Mouse (Mus musculus): ENCODE measurements around the gene Slx4ip.

Gene Slx4ip

DNA sequence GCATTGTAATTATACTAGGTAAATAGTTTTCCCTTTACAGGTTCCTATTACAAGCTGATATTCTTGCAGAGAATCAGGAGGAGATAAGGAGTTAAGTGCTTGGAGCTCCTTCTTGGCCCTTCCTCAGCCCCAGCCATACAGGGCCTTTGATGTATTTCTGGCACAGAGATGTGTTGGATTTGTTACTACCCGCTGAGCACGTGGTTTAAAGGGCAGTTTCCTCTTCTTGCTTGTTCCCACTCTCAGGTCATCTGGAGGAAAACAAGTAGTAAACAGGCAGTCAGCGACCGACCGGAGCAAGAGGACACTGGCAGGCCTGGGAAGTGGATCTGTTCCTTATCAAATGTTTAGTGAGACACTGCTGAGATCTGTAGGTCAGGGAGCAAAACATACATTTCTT, 56.9 kb downstream of the Slx4ip start:
- DNase-seq = no peak

DNA sequence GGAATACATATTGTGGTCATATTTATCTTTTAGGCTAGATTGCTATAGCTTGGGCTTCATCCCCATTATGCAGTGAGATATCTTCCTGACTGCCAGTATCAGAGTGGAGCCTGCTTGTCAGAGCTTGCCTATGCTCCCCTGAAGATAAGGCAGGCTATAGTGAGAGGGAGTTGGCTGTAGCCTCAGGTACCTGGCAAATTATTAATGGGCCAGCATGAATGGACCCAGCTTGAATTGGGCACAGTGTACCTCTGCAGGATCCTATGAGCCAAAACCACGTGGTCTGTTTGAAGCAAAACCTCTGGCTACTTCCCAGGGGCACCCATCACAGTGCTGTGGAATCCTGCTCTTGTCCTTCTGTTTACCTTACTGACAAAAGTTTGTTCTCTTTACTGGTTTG, 61.2 kb downstream of the Slx4ip start:
- DNase-seq = no peak

DNA sequence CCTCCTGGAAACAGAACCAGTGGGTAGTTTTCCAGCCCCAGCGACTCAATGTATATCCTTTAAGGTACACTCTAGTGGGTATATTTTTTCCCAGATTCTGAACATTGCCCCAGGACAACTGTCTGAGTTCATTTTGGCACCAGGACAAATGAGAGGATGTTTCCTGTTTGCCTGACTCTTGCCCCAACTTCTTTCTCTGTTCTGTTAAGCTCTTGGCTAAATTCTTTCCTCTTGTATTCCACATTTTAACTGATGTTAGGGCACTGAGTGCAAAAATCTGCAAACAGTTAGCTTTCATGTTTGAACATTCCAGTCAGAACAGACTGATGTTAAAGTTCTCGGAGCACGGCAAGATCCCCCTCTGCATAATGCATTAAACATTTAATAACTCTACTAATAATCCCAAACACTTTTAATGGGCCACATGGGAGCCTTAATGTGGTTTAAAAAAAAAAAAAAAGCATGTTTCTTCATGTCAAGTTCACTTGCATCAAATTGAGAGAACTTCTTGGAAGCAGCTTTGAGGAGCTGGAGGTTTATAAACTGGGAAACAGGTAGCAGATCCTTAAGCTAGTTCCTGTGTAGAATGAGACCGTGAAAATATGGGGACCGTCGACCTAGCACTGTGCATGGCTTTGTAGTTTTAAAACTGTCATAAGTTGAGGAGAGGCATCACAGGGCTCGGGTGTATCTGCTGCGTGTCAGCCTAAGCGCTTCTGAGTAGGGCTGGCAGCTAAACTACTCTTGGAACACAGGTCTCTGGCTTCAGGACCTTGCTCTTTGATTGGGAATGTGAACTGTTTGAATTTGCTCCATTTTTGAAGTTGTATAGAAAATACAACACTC, 64.9 kb downstream of the Slx4ip start:
- DNase-seq = no peak

DNA sequence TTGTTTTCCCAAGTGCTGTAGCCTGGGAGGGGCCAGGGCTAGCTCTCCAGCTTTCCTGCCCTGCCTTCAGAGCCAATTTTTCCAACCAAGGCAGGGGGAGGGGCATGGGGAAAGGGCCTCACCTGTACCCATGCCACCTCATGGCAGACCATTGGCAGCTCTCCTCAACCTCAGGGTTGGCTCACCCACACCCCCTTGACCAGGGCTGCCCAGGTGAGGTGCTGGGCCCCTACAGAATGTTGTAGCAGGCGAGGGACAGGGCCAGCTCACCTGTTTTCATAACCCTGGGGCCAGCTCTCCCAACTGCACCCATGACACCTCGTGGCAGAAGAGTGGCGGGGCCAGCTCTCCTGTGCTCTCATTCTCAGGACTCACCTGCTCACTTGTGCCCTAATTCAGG, 67.7 kb downstream of the Slx4ip start:
- DNase-seq = no peak

DNA sequence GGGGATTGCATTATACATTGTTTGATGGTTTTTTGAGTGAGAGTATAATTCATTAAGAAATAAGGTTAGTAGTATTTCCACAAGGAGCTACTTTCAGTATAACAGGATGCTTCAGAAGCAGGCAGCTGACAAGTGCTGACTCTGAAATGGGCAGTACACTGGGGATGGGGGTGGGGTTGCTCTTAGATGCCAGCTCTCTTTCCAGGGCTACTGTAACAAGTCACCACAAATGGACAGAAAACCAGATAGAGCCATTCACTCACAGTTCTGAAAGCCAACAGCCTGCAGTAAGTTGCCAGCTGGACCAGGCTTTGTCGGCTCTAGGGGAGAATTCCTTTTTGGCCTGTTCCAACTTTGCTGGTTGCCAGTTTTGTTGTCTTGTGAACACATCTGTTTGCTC, 84.8 kb downstream of the Slx4ip start:
- no peak for DNase-seq

DNA sequence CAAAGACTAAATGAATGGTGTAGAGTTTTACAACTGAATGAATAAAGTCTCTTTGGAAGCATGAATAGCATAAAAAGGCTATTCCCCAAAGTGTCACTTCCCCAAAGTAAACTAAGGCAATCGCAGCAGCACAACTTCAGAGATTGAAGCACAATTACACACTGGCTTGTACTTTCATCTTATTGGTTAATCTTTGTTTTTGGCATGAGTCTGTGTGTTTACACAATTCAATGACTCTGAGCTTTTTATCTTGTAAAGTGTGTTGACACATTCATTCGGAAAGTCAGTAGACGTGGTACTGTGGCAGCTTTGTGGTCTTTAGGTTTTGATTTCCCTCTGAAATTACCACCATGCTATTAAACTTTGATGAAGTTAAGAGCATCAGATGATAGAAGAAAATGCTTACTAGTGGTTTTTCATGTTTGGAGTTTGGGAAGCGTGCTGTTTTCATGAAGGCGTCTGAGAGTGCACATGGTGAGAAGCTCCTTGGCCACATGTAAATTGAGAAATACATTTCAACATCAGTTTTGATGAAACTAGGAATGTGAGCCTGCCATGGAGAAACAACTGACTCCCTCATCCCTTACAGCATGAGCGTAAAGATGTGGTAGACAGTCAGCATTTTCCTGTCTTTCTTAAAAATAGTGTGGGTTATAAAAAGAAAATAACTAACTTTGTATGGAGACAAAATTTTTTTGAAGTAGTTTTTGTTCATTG, 88.2 kb downstream of the Slx4ip start:
- no peak for DNase-seq

DNA sequence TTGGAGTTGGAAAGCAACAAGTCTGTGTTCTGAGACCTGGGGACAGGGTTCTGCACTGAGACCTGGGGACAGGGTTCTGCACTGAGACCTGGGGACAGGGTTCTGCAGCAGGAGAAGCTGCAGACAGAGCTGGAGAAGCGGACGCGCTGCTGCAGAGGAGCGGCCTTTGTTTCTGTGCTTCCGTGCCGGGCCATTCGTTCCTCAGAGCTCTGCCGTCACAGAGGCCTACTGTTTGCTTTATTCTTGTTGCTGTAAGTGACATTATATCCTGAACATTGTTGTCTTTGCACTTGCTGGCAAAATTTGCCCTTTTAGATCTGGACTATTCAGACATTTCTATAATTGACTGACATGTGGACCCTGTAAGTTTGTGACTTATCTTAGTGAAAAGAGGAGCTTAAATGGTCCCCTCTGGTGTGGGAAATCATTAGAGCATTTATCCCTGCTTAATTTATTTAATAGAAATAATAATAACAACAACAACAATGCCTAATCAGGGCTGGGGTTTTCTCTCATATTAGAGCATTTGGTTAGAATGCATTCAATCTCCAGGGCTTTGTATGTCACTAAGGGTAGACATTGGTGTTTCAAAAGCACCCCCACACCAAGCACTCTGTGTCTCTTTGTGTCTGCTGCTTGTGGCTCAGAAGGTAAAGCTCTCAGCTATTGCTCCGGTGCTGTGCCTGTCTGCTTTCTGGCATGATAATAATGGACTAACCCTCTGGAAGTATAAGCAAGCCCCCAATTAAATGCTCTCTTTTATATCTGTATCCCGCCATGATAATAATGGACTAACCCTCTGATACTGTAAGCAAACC, 90.3 kb downstream of the Slx4ip start:
- no peak for DNase-seq

DNA sequence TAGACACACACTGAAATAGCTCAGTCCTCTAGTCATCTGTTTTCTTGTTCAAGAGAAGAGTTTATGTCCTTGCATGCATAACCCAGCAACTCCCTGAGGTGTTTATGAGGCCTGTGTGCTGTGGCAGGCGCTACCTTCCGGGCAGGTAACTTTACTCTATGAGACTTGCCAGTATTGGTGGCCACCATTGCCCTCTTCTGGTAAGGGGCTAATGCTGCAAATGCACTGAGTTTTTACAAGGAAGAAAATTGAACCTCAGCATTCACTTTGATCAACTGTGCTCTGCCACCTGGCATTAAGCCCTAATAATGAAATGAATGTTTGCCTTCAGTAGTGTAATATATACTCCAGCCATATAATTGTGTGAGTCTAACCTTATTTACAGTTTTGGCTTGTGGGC, 92.9 kb downstream of the Slx4ip start:
- DNase-seq = no peak

DNA sequence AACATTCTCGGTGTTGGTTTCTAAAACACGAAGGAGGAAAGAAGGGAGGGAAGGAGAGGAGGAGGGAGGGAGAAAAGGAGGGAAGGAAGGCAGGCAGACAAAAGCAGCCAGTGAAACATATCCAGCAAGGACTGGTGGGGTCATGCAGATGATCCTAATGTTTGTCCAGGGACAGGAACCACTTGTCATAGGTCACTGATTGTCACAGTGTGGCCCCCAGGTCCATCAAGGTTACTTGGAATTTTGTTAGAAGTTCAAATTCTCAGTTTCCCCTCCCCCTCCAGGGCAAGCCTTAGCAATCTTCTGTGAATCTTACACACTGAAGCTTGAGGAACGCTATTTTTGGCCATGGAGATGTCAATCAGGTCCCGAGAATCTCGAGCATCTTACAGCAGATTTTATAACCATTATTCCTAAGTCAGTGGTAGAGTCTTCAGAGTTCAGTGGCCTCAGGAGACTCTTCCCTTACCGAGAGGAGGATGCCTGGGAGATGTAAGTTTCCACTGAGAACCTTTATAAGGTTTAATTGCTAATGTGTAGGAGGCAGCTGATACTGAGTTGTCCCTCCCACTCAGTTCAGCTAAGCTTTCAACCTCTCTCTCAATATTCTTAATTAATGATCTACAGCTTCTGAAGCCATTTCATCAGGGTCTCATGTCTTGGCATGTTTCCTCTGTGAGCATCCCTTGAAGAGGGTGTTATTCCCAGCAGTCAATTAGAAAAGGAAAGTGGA, 95.1 kb downstream of the Slx4ip start:
- no peak for DNase-seq

DNA sequence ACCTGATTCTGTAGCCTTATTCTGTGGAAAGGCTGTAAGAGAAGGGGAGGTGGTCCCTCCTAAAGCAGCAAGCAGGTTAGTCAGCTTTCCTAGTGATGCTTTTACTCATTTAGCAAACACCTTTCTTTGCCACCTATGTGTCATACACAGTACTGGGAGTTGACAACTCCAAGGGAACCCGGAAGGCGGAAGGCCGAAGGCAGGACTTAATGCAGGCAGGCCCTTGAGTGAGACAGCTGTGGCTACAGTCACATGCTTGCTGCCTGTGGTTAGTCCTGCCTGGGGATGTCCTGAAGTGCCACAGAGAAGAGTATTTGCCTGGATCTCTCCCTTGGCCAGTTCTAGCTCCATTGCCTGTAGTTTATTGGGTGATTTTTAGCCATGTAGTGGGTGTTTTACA, 102.1 kb downstream of the Slx4ip start:
- DNase-seq = no peak

DNA sequence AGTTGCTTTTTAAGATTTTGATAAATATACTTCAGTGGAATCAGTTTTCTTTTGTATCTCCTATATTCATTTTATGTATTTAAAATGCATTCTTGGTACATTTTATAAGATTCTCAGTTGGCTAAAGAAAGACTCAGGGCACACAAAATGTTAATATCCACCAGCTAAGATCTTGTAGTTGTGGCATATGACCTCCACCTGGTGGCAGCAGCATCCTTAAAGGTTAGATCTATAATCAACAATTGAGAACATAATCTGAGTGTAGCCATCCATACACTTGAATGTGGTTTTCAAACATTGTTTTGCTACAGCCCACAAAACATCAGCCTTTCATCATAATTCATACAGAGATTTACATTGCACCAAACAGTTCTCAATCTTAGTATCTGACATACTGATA, 106.1 kb downstream of the Slx4ip start:
- no peak for DNase-seq

DNA sequence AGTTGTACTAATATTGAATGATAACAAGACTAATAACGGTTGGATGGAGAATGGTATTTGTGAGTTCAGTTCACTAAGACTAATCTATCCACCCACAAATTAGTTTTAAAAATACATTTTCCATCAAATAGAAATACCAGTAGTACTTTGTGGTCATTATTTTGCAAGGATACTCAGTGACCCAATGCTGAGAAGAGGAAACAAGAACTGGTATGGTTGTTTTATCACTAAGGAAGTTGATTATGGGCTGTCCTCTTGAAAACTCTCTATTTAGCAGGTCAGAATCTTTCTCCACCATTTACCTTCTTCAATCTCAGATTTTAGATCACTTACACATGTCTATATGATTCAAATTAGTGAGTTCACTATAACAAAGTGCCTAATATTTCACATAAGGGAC, 111.0 kb downstream of the Slx4ip start:
- DNase-seq = no peak

DNA sequence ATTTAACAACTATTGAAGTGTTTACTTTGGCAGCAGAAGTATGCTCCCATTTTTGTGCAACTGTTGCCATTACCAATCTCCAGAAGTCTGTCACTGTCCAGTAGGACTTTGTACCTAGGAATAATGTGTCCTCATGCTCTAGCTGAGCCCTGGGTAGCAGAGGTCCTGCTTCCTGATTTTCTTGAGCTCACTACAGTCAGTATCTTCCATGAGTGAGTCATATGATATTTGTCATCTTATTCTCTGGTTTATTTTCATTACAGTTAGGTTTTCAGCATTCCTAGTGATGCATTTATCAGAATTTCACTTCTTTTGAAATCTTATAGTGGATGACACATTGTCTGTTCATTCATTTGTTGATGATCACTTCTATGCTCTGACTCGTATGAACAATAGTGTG, 115.6 kb downstream of the Slx4ip start:
- no peak for DNase-seq

DNA sequence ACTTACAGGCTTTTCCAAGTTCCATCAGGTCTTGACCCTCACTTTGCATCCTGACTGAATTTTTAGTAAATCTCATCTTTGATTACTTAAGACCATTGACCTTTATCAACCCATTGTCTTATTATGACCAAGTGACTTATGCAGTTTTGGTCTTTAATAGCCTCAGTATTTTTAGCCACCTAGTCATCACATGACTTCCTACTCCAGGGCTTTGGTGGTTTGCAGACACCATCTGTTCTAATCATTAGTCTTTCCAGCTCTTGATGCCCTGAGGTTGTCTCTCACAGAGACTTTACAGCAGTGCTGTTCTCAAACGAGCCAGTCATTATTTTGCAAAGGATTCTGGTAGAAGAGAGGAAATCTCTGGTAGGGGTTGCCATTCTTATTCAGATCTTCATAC, 121.0 kb downstream of the Slx4ip start:
- no peak for DNase-seq

DNA sequence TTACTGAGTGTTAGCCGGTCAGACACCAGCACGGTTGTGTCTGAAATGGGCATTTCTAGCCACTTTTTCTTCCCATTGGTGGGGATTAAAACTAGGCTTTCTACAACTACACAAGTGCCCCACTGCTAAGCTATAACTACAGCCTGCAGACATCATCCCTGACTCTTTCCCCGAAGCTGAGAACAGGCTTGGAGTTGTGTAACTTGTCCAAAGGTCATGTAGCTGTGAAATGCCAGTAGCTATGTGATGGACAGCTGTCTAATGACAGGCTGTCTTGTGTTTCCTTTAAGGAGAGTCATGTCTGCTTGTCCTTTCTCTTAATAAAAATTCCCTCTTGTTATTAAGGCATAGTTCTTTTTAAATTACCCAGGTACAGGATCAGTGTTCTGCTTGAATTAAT, 122.1 kb downstream of the Slx4ip start:
- no peak for DNase-seq

DNA sequence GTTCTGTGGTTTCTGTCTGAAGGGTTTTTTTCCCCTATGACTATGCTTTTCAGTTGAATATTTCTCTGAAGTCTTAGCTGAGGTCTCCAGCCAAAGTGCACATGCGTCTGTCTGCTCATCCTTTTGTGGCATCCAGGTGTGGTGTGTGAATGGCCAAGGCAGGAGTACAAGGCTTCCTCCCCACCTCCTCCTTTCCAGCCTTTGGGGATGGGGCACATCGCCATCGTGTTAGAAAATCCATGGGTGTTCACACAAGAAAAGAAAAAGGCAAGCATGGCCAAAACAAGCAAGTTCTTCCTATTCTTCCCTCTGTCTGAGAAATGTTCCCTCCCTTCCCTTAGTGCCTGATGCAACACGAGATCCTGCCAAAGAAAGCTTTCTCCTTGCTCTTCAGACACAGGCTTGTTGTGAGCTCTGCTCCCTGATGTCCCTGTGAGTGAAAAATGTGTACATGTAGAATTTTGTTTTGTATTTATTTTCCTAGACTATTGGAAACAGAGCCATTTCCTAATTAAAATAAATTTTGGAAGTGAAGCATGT, 122.9 kb downstream of the Slx4ip start:
- DNase-seq = no peak

DNA sequence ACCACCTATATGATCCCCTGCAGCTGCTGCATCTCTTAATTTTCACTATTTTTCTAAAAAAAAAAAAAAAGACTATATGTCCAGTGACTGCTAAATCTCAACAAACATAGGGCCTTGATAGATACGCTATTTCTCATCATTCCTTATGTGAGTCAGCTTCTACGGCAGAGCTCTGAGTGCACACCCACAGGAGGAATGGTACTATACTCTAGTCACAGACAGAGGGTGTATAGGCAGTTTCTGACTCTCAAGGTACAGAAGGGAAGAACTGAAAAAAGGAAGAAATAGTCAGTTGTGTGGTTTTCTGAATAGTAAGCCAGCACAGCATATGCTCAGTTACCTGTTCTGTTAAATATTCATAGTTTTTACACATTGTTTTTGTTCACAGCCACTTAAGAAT, 123.4 kb downstream of the Slx4ip start:
- DNase-seq = no peak

DNA sequence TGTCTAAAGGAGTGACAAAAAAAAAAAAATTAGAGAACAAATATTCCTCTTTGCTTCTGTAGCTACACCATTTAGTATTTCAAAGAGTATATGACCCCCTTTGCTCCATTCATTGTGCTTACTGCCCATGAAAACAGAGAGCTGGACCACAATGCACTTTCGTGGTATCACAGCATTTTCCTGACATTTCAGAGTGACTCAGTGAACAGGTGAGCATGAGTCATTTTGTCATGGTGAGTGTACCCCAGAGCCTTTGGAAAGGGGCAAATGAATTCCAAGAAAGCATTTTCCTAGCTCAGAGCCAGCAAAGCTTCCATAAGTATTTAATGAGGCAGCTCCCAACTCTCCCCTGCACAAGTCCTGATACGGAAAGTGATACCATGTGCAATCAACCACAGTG, 153.1 kb downstream of the Slx4ip start:
- DNase-seq = no peak

DNA sequence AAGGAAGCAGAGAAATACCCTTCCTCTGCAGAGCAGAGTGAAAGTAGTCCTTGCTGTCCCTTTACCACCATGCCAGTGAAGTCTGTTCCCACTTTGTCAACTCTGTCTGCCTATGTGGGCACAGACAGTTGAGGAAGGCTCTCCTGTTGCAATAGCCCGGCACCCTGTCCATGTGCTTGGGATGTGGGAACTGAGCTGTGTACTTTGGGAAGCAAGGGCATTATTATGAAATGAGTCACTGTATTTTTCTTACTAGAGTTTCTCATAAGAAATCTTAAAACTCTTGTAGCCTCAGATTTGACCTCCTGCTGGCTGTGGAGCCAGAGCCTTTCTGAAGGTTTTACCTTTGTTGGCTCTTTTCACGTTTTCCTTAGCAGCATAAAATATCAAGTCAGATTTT, 158.3 kb downstream of the Slx4ip start:
- no peak for DNase-seq

DNA sequence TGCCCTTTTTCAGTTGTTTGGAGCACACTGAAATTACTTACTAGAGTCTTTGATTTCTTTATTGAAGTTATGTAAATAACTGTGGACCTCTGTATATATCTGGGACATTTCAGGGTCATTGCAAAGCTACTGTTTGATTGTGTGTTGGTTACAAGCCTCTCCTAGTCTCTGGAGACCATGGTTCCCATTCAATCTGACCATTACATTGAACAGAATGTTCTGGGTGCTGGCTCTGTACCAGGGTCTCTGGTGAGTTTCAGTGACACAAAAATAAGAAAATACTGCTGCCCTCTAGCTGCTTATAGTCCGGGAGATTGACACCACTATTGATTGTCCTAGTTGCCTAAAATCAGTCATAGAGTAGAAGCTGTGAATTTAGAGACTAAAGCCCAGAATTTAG, 158.9 kb downstream of the Slx4ip start:
- no peak for DNase-seq

DNA sequence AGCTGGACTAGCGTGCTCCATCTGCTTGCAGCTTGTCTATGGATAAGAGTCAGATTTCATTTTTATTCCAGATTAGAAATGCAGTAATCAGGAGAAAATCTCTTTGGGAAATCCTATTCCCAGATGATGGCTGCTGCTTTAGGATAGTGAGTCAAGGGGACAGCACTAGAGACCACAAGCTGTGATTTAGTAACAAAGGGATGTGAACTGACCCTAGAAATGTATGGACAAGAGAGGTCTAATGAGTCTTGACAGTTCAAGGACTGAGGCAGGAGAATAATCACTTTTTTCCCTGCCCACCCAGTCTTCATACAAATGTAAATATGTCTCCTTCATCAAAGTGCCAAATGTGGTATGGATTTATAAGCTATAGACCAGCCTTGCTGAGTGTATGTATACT, 172.8 kb downstream of the Slx4ip start:
- no peak for DNase-seq

DNA sequence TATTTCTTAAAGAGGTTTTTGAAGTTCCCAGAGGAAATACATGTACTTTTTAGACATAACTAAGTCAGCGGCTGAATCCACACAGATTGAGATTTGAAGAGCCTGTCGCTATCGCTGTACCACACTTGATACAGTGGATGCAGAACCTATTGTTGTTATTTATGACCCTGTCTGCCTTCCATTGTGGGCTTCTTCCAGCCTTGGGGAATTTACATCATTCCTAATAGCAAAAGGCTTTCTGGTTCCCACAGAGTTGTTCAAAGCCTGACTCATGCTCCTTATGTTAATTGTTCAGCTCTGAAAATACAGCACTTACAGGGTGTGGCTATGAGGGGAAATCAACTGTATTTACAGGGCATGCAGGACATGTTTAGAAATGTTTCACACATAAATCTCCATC, 173.5 kb downstream of the Slx4ip start:
- no peak for DNase-seq
